Mouse (Mus musculus): ENCODE data around the gene Sypl. TPM values are rescaled to one million over a fixed set of nuclear protein-coding genes. Genes with fewer than 3 reads are reported as not detected.
A peak's percentile ranks its signal among the peaks of the same experiment; 100 is the strongest.

The Sypl gene
- polyA plus RNA-seq, 3 experiments from 2014 or later = 64.6 to 105 (median 104) TPM

GRCm38 (mm10) chr12:33007176-33007575 is 53.5 kb downstream of the Sypl start:
- ATAC-seq = no peak

- ATAC-seq = no peak
Measured at GRCm38 (mm10) chr12:33008305-33009110, 54.8 kb downstream of the Sypl start.

GRCm38 (mm10) chr12:33009206-33009966 is 55.7 kb downstream of the Sypl start:
- no peak for ATAC-seq

GRCm38 (mm10) chr12:33010026-33010425 is 56.3 kb downstream of the Sypl start:
- peak; percentile 94 for ATAC-seq

DNA sequence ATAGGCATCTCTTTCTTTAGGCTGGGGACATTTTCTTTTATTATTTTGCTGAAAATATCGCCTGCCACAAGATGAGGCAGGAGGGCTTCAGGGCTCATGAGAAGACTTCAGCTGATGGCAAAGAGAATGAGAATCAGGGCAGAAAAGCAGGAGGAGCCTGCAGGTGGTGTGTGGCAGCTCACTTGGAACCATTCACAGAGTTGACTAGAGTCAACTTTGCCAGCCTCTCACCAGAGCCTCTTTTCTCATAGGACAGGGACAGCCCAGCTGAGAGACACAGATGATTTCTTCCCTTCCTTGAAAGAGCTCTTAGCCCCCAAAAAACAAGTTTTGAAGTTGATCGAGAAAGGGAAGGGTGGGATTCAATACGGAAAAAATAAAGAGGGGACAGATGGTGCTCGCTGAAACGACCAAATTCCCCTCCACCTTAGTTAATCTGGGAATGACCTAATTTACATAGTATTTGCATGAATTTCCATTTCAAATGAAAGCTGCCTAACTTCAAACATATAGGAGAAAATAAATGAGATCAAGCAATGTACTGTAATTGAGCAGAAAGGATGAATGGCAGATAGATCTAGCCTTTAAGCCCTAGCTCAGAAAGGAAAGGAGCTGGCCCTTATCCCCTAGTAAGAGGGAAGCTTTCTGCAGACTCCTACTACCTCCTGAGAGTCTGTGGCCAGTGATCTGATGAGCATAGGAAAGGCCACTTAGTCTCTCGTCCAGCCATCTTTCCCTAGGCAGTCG is 60.5 kb downstream of the Sypl start:
- ATAC-seq = no peak

GRCm38 (mm10) chr12:33015103-33015502 is 61.4 kb downstream of the Sypl start:
- ATAC-seq = no peak

- peak; percentile 80 for ATAC-seq
Measured at GRCm38 (mm10) chr12:33016824-33017705, 63.4 kb downstream of the Sypl start.

DNA sequence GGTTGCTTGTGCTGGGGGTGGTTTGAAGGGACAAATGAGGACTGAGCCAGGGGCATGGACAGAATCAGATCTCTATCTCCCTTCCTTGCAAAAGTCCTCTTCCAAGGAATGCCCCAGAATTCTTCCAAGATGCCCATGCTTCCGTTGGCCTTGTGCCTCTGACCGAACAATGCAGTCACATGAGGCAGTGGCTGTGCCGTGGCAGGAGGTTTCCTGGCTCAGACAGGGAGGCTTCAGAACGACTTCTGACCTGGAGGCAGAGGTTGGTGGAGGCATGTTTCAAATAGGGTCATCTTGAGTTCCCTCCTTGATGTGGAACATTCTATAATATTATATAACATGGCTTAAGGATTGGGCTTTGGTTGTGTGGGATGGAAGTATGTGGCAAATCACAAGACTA is 64.9 kb downstream of the Sypl start:
- ATAC-seq = no peak

DNA sequence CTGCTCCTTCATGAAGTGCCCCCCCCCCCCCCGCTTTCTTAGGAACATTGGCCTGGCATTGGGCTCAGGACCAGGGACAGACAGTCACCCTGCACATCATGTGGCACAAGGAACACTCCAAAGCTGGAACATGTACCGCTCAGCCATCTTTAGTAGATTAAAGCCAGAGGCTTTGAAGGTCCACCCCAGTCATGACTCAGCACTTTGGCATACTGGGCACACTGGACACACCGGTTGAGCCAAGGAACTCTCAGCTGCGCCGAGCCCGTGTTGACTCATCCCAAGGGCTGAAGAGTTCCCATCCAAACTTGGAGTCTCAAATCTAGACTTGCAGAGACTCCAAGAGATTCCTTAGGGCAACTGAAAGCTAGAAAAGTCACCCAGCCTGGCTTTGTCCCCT is 66.3 kb downstream of the Sypl start:
- no peak for ATAC-seq

DNA sequence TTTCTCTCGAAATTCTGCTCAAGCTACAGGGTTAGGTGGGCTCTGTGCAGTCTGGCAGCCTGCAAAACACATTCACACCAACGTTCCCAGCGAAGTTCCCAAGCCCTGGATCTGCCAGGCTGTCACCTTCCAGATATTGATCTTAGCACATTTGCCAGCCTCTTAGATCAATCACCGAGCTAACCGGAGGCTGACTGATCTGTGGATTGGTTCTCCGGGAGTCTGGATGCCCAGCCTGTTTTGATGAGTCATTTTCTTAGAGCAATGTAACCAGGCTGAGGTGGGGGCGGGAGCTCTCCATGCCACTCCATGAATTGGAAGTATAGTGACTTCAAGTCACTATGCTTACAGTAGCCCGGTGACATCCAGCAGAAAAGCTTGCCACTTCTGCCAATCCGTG is 67.4 kb downstream of the Sypl start:
- ATAC-seq = no peak

DNA sequence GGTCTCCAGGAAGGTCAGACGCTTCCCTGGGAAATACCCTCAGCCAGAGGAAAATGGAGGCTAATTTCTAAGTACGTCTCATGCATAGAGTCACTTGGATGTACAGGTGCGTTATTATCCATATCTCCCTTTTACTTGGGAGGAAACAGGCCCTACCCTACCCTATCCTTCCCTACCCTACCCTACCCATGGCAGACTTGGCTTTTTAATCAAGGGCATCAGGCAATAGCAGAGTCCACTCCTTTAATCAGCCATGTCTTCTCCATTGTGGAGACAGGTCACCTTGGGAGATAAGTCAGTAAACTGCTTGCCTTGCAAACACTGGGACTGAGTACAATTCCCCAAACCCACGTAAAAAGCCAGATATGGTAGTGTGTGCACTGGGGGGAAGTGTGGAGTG is 68.1 kb downstream of the Sypl start:
- no peak for ATAC-seq

DNA sequence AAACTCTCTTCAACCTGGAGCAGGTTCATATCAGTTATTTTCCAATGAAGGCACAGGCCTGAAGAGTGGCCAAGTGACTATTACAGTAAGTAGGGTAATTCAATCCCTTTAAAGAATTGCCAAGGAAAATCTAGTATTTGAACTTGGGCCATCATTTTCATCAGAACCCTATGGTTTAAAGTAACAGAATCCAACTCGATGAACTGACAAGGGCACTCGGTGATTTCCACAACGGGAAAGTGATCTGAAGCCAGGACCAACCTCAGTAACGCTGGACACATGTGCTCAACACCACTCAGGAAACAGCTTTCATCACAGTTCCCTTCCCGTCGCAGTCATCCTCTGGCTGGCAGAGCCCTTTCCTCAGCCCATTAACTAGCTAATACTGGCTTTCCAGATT is 70.8 kb downstream of the Sypl start:
- ATAC-seq = no peak

- ATAC-seq = peak; percentile 97
Measured at GRCm38 (mm10) chr12:33027093-33027492, 73.4 kb downstream of the Sypl start.

GRCm38 (mm10) chr12:33028109-33028691 is 74.5 kb downstream of the Sypl start:
- ATAC-seq = no peak

DNA sequence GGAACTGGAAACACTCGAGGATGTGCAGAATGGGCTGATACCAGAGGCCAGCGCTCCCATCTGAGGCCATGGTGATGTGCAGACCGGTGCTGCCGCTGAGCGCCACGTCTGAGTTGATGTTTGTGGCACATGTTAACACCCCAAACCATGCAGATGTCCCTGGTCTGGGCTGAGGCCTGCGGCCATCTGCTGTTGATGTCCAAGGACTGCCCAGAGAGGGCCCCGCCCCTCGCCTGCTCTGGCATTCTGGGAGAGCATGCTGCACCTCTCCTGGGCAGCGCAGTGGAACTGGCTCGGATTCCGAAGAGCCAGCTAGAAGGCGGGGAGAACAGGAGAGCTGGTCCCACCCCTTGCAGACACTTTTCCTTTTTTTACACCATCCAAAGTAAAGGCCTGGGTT is 75.0 kb downstream of the Sypl start:
- no peak for ATAC-seq

Other genes starting within 250 kb of the Sypl start
- 10 to 100 TPM; 31.6 to 32.8 (median 32.4) TPM for gene Nampt, start 134.3 kb upstream of the Sypl start, polyA plus RNA-seq (2017; shearing (Covaris generic))
- under 1 TPM in 2 of 3 experiments, not detected in 1; 0.18 to 0.26 TPM for gene Cdhr3, start 139.0 kb downstream of the Sypl start, polyA plus RNA-seq (2017; shearing (Covaris generic))
- gene Atxn7l1, start 193.8 kb downstream of the Sypl start, polyA plus RNA-seq (2017; shearing (Covaris generic)) = 10 to 100 TPM; 59.7 to 94.2 (median 92.9) TPM

All from inflammation-experienced regulatory T-cells, adult 6 months (primary cell).